Mouse (Mus musculus): Measurements from ENCODE around the gene Map7d2. TPM values are rescaled to one million over a fixed set of nuclear protein-coding genes. Genes with fewer than 3 reads are reported as not detected.
A peak's percentile ranks its signal among the peaks of the same experiment; 100 is the strongest.

Gene Map7d2
- total RNA-seq, 2 experiments from 2014 or later = 3.2 to 3.8 TPM

GRCm38 (mm10) chrX:159509847-159510715 is 95.7 kb downstream of the Map7d2 start:
- no peak for DNase-seq (ENCODE audit: low spot score in 2 of 2)

DNA sequence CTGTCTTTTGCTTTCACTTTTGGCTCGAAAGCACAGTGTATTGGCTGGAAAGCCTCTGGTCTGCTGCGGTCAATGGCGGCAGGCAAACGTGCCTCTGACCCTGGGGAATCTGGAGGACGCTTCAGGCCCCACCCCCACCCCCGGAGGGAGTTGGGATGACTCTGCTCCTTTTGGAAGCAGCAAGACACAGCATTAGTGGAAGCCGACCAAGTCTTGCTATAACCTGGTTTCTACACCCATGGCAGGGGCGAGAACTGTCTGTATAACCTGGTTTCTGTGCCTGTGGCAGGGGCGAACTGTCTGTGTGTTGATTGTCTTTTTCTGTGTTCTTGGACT is 96.3 kb downstream of the Map7d2 start:
- no peak for DNase-seq (ENCODE audit: low spot score in 2 of 2)

DNA sequence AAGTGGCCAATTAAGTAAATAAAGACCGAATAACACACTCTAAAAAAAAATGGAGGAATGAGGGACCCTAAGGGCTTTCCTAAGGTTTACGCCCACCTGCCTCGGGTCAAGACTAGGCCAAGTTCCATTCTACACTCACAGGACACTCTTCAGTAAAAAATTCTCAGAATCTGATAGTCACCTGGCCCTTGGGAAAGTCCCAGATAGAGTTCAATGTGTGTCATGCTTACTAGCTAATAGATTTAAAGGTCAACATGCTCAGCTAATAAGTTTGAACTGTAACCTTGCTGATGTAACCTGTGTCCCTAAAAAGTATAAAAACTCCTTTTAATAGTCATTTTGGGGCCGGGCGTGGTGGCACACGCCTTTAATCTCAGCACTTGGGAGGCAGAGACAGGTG is 101.2 kb downstream of the Map7d2 start:
- no peak for DNase-seq (ENCODE audit: low spot score in 2 of 2)

- DNase-seq (ENCODE audit: low spot score in 2 of 2) = no peak
Measured at GRCm38 (mm10) chrX:159521780-159522179, 107.4 kb downstream of the Map7d2 start.

- DNase-seq (ENCODE audit: low spot score in 2 of 2) = no peak
Measured at GRCm38 (mm10) chrX:159522651-159523050, 108.3 kb downstream of the Map7d2 start.

DNA sequence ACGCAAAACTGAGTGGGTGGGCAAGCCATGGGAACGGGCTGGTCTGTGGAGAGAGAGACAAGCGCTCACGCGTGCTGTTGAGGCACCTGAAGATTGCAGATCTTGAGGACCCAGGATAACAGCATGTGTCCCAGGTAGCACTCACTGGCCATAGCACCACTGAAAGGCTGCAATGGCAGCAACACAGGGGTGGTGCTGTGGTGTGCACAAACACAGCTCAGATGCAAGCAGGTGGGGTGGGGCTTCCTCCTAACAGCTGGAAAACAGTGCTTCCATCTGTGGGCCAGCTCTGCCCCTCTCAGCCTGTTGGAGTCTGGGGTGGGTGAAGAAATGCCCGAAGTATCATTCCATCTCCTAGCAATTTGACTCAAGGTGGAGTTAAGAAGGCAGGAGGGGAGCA is 112.0 kb downstream of the Map7d2 start, which contains the start of gene Bclaf3:
Gene Bclaf3, plus strand, starts transcription at position 301 of the 400 bp plus-strand sequence.
- DNase-seq (ENCODE audit: low spot score in 2 of 2) = no peak

GRCm38 (mm10) chrX:159532427-159532810 is 118.0 kb downstream of the Map7d2 start:
- peak; percentile 88 to 93 for DNase-seq (ENCODE audit: low spot score in 2 of 2)

DNA sequence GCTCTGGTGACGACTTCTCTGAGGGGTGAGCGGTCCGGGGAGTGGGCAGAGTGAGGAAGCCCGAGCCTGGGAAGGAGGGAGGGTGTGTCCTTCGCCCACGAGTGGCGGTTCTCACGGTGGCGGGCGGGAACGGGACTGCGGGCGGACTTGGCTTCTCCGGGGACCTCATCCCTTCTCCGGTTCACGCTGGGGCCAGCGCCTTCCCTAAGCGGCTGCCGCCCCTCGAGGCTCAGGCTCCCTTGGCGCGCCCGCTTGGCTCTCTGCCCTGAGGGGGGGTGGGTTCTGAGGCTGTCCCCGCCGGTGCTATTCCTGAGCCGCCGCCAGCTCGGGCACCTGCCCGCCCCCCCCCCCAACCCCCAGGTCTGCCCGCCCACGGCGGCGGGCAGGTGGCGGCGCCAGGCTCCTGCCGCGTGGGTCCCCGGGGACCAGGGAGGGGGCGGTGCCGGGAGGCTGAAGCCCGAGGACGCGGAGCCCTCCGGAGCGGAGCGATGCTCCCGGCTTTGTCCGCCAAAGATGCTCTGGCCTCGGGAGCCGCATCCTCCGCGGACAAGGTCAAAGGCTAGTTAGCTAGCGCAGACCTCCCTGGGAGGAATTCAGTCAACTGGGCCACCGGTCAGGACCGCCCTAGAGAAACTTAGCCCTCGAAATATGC is 118.6 kb downstream of the Map7d2 start:
- DNase-seq (ENCODE audit: low spot score in 2 of 2) = no peak

DNA sequence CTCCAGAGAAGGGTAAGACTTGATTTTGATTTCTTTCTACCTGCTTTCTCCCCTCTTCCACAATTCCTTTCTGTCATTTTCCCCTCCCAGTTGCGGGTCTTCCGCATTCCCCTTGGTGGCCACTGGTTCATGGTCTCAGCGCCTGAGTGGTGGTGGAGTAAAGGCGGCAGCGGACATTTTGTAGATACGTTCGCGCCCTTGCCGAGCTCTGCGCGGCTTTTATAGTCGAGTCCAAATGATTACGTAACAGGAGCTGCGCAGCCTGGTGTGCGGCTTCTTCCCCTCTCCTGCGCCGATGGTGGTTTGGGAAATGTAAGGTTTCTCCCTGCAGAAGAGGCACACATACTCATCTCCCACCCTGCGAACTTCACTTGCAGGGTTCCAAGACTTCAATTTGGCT is 127.6 kb downstream of the Map7d2 start:
- DNase-seq (ENCODE audit: low spot score in 2 of 2) = no peak

- no peak for DNase-seq (ENCODE audit: low spot score in 2 of 2)
Measured at GRCm38 (mm10) chrX:159547093-159547492, 132.7 kb downstream of the Map7d2 start.

Other genes with a start within 250 kb of the Map7d2 start
- 10 to 100 TPM; 58.0 to 59.7 TPM for gene Rps6ka3, start 204.3 kb upstream of the Map7d2 start, total RNA-seq (2021)
- gene Eif1ax, start 42.4 kb upstream of the Map7d2 start, total RNA-seq (2021) = 100 to 1,000 TPM in 1 of 2 experiments, 10 to 100 TPM in 1; 98.6 to 105 TPM
- gene Bclaf3, start 112.1 kb downstream of the Map7d2 start, total RNA-seq (2021) = 10 to 100 TPM; 11.7 to 15.5 TPM
- 10 to 100 TPM; 24.7 to 30.8 TPM for gene Sh3kbp1, start 212.7 kb downstream of the Map7d2 start, total RNA-seq (2021)